Mouse (Mus musculus): ENCODE results near the gene Cyp4f13. TPM values are rescaled to one million over a fixed set of nuclear protein-coding genes. Genes with fewer than 3 reads are reported as not detected.

Gene Cyp4f13
- polyA plus RNA-seq, 1 experiment from 2014 or later, result 11.0 TPM

- Histone ChIP-seq H3K4me2 (no peak overlapping the region), H3K36me3 (no peaks in the 10 kb centered on the region), H3K4me1 (no peaks in the 10 kb centered on the region), H3K9ac (no peak overlapping the region), H3K27ac (no peak overlapping the region), H3K9me3 (no peaks in the 10 kb centered on the region), H3K27me3 (0 out of 2 replicates have a peak, but pooled peaks cover 11% of the 10 kb centered on the region), H3K4me3 (no peak overlapping the region)
- ATAC-seq (ENCODE audit: insufficient number of reproducible peaks, insufficient read depth, low FRiP score, low TSS enrichment, low read depth), result no peak
- WGBS, result 56% methylated on average over 1 of the region's 1 CpGs
Observed at GRCm38 (mm10) chr17:32901751-32902525, 45.3 kb downstream of the Cyp4f13 start.

- H3K9me3 ChIP-seq, result no peaks in the 10 kb centered on the region
- H3K27me3 ChIP-seq, result no peaks in the 10 kb centered on the region
- H3K27ac ChIP-seq, result no peak overlapping the region
- H3K9ac ChIP-seq, result no peak overlapping the region
- H3K4me1 ChIP-seq, result peaks cover 6% of the 10 kb centered on the region
- no peak overlapping the region for H3K4me2 ChIP-seq
- 88% methylated on average over 4 of the region's 4 CpGs for WGBS
- ATAC-seq (ENCODE audit: insufficient number of reproducible peaks, insufficient read depth, low FRiP score, low TSS enrichment, low read depth), result no peak
- H3K4me3 ChIP-seq, result no peak overlapping the region
- no peaks in the 10 kb centered on the region for H3K36me3 ChIP-seq
Observed at GRCm38 (mm10) chr17:32895421-32895820, 51.8 kb downstream of the Cyp4f13 start.

GRCm38 (mm10) chr17:32893901-32894300 lies 53.3 kb downstream of the Cyp4f13 start:
- ATAC-seq (ENCODE audit: insufficient number of reproducible peaks, insufficient read depth, low FRiP score, low TSS enrichment, low read depth), result no peak

GRCm38 (mm10) chr17:32891239-32892180 lies 55.7 kb downstream of the Cyp4f13 start, which contains the start of gene Zfp870:
TSS of gene Zfp870 (minus strand) at chr17:32891642.
- Histone ChIP-seq H3K4me1 (peaks cover 17% of the 10 kb centered on the region), H3K36me3 (peaks cover 11% of the 10 kb centered on the region; the same call in 1 of the 2 replicates), H3K27me3 (no peaks in the 10 kb centered on the region), H3K9me3 (no peaks in the 10 kb centered on the region), H3K4me2 (peak within 1 kb of the TSS; percentile 71), H3K27ac (peak within 1 kb of the TSS; percentile 92), H3K4me3 (peak within 1 kb of the TSS; percentile 70), H3K9ac (peak within 1 kb of the TSS; percentile 87)
- 11% methylated on average over 33 of the region's 33 CpGs for WGBS
- ATAC-seq (ENCODE audit: insufficient number of reproducible peaks, insufficient read depth, low FRiP score, low TSS enrichment, low read depth), result peak; percentile 95

More at GRCm38 (mm10) chr17:32893901-32894300, 53.3 kb downstream of the Cyp4f13 start:
- Histone ChIP-seq H3K27me3 (no peaks in the 10 kb centered on the region), H3K4me1 (peaks cover 17% of the 10 kb centered on the region), H3K36me3 (0 out of 2 replicates have a peak, but pooled peaks cover 3% of the 10 kb centered on the region), H3K4me2 (no peak overlapping the region), H3K4me3 (no peak overlapping the region), H3K9ac (no peak overlapping the region), H3K27ac (no peak overlapping the region), H3K9me3 (no peaks in the 10 kb centered on the region)
- 79% methylated on average over 3 of the region's 3 CpGs for WGBS

- H3K4me1 ChIP-seq, result peaks cover 17% of the 10 kb centered on the region
- H3K36me3 ChIP-seq, result peaks cover 12% of the 10 kb centered on the region; the same call in 1 of the 2 replicates
- ATAC-seq (ENCODE audit: insufficient number of reproducible peaks, insufficient read depth, low FRiP score, low TSS enrichment, low read depth), result 0 out of 2 replicates have a peak, but pooled peaks have one; percentile 21
- WGBS, result 5% methylated on average over 11 of the region's 11 CpGs
- H3K4me2 ChIP-seq, result peak overlapping the region; percentile 71
- H3K27ac ChIP-seq, result peak overlapping the region; percentile 92
- H3K9ac ChIP-seq, result peak overlapping the region; percentile 87
- no peaks in the 10 kb centered on the region for H3K9me3 ChIP-seq
- H3K27me3 ChIP-seq, result no peaks in the 10 kb centered on the region
- peak overlapping the region; percentile 70 for H3K4me3 ChIP-seq
Observed at GRCm38 (mm10) chr17:32890852-32891238, 56.4 kb downstream of the Cyp4f13 start.

- H3K9ac ChIP-seq, result no peak overlapping the region
- no peak for ATAC-seq (ENCODE audit: insufficient number of reproducible peaks, insufficient read depth, low FRiP score, low TSS enrichment, low read depth)
- peak overlapping the region; percentile 71 for H3K4me2 ChIP-seq
- no peaks in the 10 kb centered on the region for H3K27me3 ChIP-seq
- H3K27ac ChIP-seq, result no peak overlapping the region
- no peaks in the 10 kb centered on the region for H3K9me3 ChIP-seq
- H3K4me3 ChIP-seq, result no peak overlapping the region
- H3K4me1 ChIP-seq, result peaks cover 17% of the 10 kb centered on the region
- 92% methylated on average over 6 of the region's 6 CpGs for WGBS
- H3K36me3 ChIP-seq, result peaks cover 24% of the 10 kb centered on the region
Observed at GRCm38 (mm10) chr17:32889611-32890010, 57.6 kb downstream of the Cyp4f13 start.

- Histone ChIP-seq H3K4me2 (no peak overlapping the region), H3K36me3 (peaks cover 68% of the 10 kb centered on the region), H3K27ac (no peak overlapping the region), H3K9ac (no peak overlapping the region), H3K9me3 (0 out of 2 replicates have a peak, but pooled peaks cover 4% of the 10 kb centered on the region), H3K27me3 (no peaks in the 10 kb centered on the region), H3K4me3 (no peak overlapping the region), H3K4me1 (no peaks in the 10 kb centered on the region)
- 92% methylated on average over 14 of the region's 14 CpGs for WGBS
- ATAC-seq (ENCODE audit: insufficient number of reproducible peaks, insufficient read depth, low FRiP score, low TSS enrichment, low read depth), result no peak
Observed at GRCm38 (mm10) chr17:32880320-32881218, 66.6 kb downstream of the Cyp4f13 start.

- WGBS, result 97% methylated on average over 11 of the region's 11 CpGs
- Histone ChIP-seq H3K36me3 (peaks cover 51% of the 10 kb centered on the region), H3K4me3 (no peak overlapping the region), H3K4me1 (no peaks in the 10 kb centered on the region), H3K27me3 (no peaks in the 10 kb centered on the region), H3K4me2 (no peak overlapping the region), H3K9me3 (0 out of 2 replicates have a peak, but pooled peaks cover 4% of the 10 kb centered on the region), H3K27ac (no peak overlapping the region), H3K9ac (no peak overlapping the region)
- no peak for ATAC-seq (ENCODE audit: insufficient number of reproducible peaks, insufficient read depth, low FRiP score, low TSS enrichment, low read depth)
Observed at GRCm38 (mm10) chr17:32878773-32879172, 68.4 kb downstream of the Cyp4f13 start.

GRCm38 (mm10) chr17:32877471-32878171 lies 69.6 kb downstream of the Cyp4f13 start:
- peak overlapping the region; percentile 36; the same call in 1 of the 2 replicates for H3K9ac ChIP-seq
- peaks cover 39% of the 10 kb centered on the region for H3K36me3 ChIP-seq
- WGBS, result 9% methylated on average over 22 of the region's 22 CpGs
- no peak overlapping the region for H3K4me3 ChIP-seq
- peak overlapping the region; percentile 26 for H3K4me2 ChIP-seq
- H3K27me3 ChIP-seq, result no peaks in the 10 kb centered on the region
- 0 out of 2 replicates have a peak, but pooled peaks cover 4% of the 10 kb centered on the region for H3K9me3 ChIP-seq
- H3K27ac ChIP-seq, result no peak overlapping the region
- no peaks in the 10 kb centered on the region for H3K4me1 ChIP-seq
- no peak for ATAC-seq (ENCODE audit: insufficient number of reproducible peaks, insufficient read depth, low FRiP score, low TSS enrichment, low read depth)

Data from embryonic facial prominence, embryonic 13.5 days (tissue).